10 mouse cellular contexts compared by ENCODE assay signal in genomic region chr2:68805866-68806265, GRCm38 (mm10). TPM values are rescaled to one million over a fixed set of nuclear protein-coding genes. Genes with fewer than 3 reads are reported as not detected.
A peak's percentile ranks its signal among the peaks of the same experiment; 100 is the strongest.
DNase-seq lines count a peak whose midpoint lies in the region; ATAC-seq and TF ChIP-seq lines count a peak whose summit lies in the region.
"Had no signal": no experiment of that assay in that cellular context is flagged by ENCODE, and none has a peak within 500 bp of the region (broad histone marks: within the 10 kb centered on the region; RNA-seq: fewer than 3 reads in every experiment).

No protein-coding gene starts in this region.

- TF ChIP-seq CTCF in kidney, postnatal 0 days (IDR thresholded peaks at IDR 0.05; ENCODE audit: low read depth) = no peak
- TF ChIP-seq CTCF in kidney, adult 2 months (conservative IDR thresholded peaks at IDR 0.05; ENCODE audit: insufficient read depth, insufficient read length, low read depth, low read length) = no peak
- no peak for TF ChIP-seq CTCF in gastrocnemius, adult 2 months (IDR thresholded peaks at IDR 0.05)
- TF ChIP-seq CTCF in hindbrain, postnatal 0 days (IDR thresholded peaks at IDR 0.05; ENCODE audit: low read depth) = no peak

- H3K9me3 ChIP-seq in kidney, postnatal 0 days (replicated peaks; ENCODE audit: low read length) = no peaks in the 10 kb centered on the region
- H3K9me3 ChIP-seq in hindbrain, postnatal 0 days (ENCODE audit: low read length) = no peaks in the 10 kb centered on the region
- H3K9me3 ChIP-seq in liver, embryonic 11.5 days (ENCODE audit: control insufficient read depth, low read length) = no peaks in the 10 kb centered on the region
- H3K9me3 ChIP-seq: G1E; midbrain, embryonic 12.5 days had no signal

- no peaks in the 10 kb centered on the region for H3K4me1 ChIP-seq in kidney, postnatal 0 days (replicated peaks; ENCODE audit: insufficient read depth, low read length)
- no peaks in the 10 kb centered on the region for H3K4me1 ChIP-seq in kidney, adult 2 months (ENCODE audit: control insufficient read depth, insufficient read depth, low read length)
- H3K4me1 ChIP-seq in hindbrain, postnatal 0 days (ENCODE audit: insufficient read depth, low read length) = no peaks in the 10 kb centered on the region
- H3K4me1 ChIP-seq in liver, embryonic 11.5 days (replicated peaks; ENCODE audit: control insufficient read depth, insufficient read depth, low read length) = no peaks in the 10 kb centered on the region

- intact Hi-C loops in gastrocnemius, adult 2 months (cut with DNase I) = no loop called here

- H3K36me3 ChIP-seq in kidney, postnatal 0 days (ENCODE audit: insufficient read depth, low read length) = no peaks in the 10 kb centered on the region
- H3K36me3 ChIP-seq in kidney, adult 2 months (ENCODE audit: control insufficient read depth, insufficient read depth, low read length) = no peaks in the 10 kb centered on the region
- H3K36me3 ChIP-seq in hindbrain, postnatal 0 days (ENCODE audit: insufficient read depth, low read length) = no peaks in the 10 kb centered on the region
- H3K36me3 ChIP-seq in liver, embryonic 11.5 days (ENCODE audit: control insufficient read depth, insufficient read depth, low read length) = no peaks in the 10 kb centered on the region
- H3K36me3 ChIP-seq: G1E; midbrain, embryonic 12.5 days had no signal

- H3K27ac ChIP-seq in kidney, postnatal 0 days = no peak overlapping the region
- no peak overlapping the region for H3K27ac ChIP-seq in kidney, adult 2 months (ENCODE audit: insufficient read depth, low read depth, low read length)
- no peak overlapping the region for H3K27ac ChIP-seq in gastrocnemius, adult 2 months
- no peak overlapping the region for H3K27ac ChIP-seq in hindbrain, postnatal 0 days
- H3K27ac ChIP-seq in liver, embryonic 11.5 days (ENCODE audit: low read depth, low read length) = no peak overlapping the region

- H3K4me3 ChIP-seq in kidney, postnatal 0 days (replicated peaks; ENCODE audit: low read depth, low read length) = no peak overlapping the region
- H3K4me3 ChIP-seq in kidney, adult 2 months (ENCODE audit: insufficient read depth, low read depth, low read length) = no peak overlapping the region
- H3K4me3 ChIP-seq in gastrocnemius, adult 2 months = peak overlapping the region; percentile 9; the same call in 1 of the 2 replicates
- H3K4me3 ChIP-seq in hindbrain, postnatal 0 days (ENCODE audit: low read length) = no peak overlapping the region
- no peak overlapping the region for H3K4me3 ChIP-seq in liver, embryonic 11.5 days (ENCODE audit: low read depth, low read length)
- H3K4me3 ChIP-seq: midbrain, embryonic 12.5 days had no signal

- TF ChIP-seq POLR2A in kidney, adult 2 months (IDR thresholded peaks at IDR 0.05; ENCODE audit: low read depth, low read length) = no peak

- WGBS in kidney, postnatal 0 days = 20% methylated on average over 3 of the region's 3 CpGs
- 31% methylated on average over 3 of the region's 3 CpGs for WGBS in kidney, adult 2 months
- 25% methylated on average over 3 of the region's 3 CpGs for WGBS in hindbrain, postnatal 0 days
- WGBS in liver, embryonic 11.5 days = 63% methylated on average over 3 of the region's 3 CpGs

- H3K4me2 ChIP-seq in kidney, postnatal 0 days (ENCODE audit: low read length) = no peak overlapping the region
- peak overlapping the region; percentile 27 for H3K4me2 ChIP-seq in hindbrain, postnatal 0 days (ENCODE audit: low read depth, low read length)
- no peak overlapping the region for H3K4me2 ChIP-seq in liver, embryonic 11.5 days
- H3K4me2 ChIP-seq: midbrain, embryonic 12.5 days had no signal

- no peak overlapping the region for H3K9ac ChIP-seq in kidney, postnatal 0 days (ENCODE audit: low read depth, low read length)
- H3K9ac ChIP-seq in hindbrain, postnatal 0 days (replicated peaks; ENCODE audit: low read length) = no peak overlapping the region
- no peak overlapping the region for H3K9ac ChIP-seq in liver, embryonic 11.5 days (ENCODE audit: low read depth, low read length)
- H3K9ac ChIP-seq: midbrain, embryonic 12.5 days had no signal

- H3K27me3 ChIP-seq in kidney, postnatal 0 days (ENCODE audit: insufficient read depth, low read length) = no peaks in the 10 kb centered on the region
- H3K27me3 ChIP-seq in kidney, adult 2 months (replicated peaks; ENCODE audit: control insufficient read depth, insufficient read depth, low read length) = no peaks in the 10 kb centered on the region
- H3K27me3 ChIP-seq in hindbrain, postnatal 0 days (ENCODE audit: insufficient read depth, low read length) = no peaks in the 10 kb centered on the region
- H3K27me3 ChIP-seq in liver, embryonic 11.5 days (replicated peaks; ENCODE audit: control insufficient read depth, insufficient read depth, low read length) = no peaks in the 10 kb centered on the region
- H3K27me3 ChIP-seq: midbrain, embryonic 12.5 days had no signal

- peak; percentile 63; the same call in 1 of the 2 replicates for ATAC-seq in kidney, postnatal 0 days (replicated peaks; ENCODE audit: low FRiP score, low read depth)
- ATAC-seq in hindbrain, postnatal 0 days = peak; percentile 78
- no peak for ATAC-seq in liver, embryonic 11.5 days (replicated peaks; ENCODE audit: low FRiP score)
- no peak for ATAC-seq in activated CD4-positive, CD25-positive, alpha-beta regulatory T cell, adult 4 months

- peak; percentile 89 for DNase-seq in kidney, postnatal 0 days (ENCODE audit: low spot score)
- DNase-seq in kidney, adult 2 months = no peak
- peak; percentile 62 for DNase-seq in brain, adult 2 months (ENCODE audit: low read depth, low spot score)
- peak; percentile 60 for DNase-seq in gastrocnemius, adult 2 months
- peak; percentile 60 for DNase-seq in hindbrain, postnatal 0 days (ENCODE audit: low spot score)
- no peak for DNase-seq in thymus, adult 18-20 months
- DNase-seq in liver, embryonic 11.5 days (ENCODE audit: low spot score) = no peak

RNA-seq across cellular contexts. Expression of gene Cers6, which starts 55.4 kb away (rescaled TPM):
- 18.3 and 19.3 TPM in 2 replicates for polyA plus RNA-seq in kidney, postnatal 0 days (2015; fragmentation: Nextera tagmentation; extraction: Ambion mirVana)
- polyA plus RNA-seq in kidney, adult 2 months (2012; rRNA removed) = 11.1 and 12.1 TPM in 2 replicates
- 1 to 10 TPM in 1 of 2 experiments, under 1 TPM in 1; 0.59 to 1.6 TPM for total RNA-seq in gastrocnemius, adult 2 months (2021)
- total RNA-seq in hindbrain, postnatal 0 days (2014; rRNA removed) = 58.7 and 60.5 TPM in 2 replicates
- 22.8 and 25.8 TPM in 2 replicates for polyA plus RNA-seq in hindbrain, postnatal 0 days (2015; fragmentation: Nextera tagmentation; extraction: Ambion mirVana)
- 14.9 and 17.6 TPM in 2 replicates for polyA plus RNA-seq in liver, embryonic 11.5 days (2014; fragmentation: Nextera tagmentation; extraction: Ambion mirVana)
- 1 to 10 TPM; 1.7 to 4.2 TPM for polyA plus RNA-seq in activated CD4-positive, CD25-positive, alpha-beta regulatory T cell, adult 4 months (2017; shearing (Covaris generic))

Comparison
In these comparisons a context has a peak if more than half of its experiments do, and no peak if none do; other contexts are left out.
1. DNase-seq: peak in kidney, postnatal 0 days (single experiment), brain, adult 2 months (single experiment), gastrocnemius, adult 2 months (single experiment) and hindbrain, postnatal 0 days (single experiment); none in kidney, adult 2 months (single experiment), thymus, adult 18-20 months (0 of 2) and liver, embryonic 11.5 days (single experiment).
2. ATAC-seq: peak in kidney, postnatal 0 days (single experiment) and hindbrain, postnatal 0 days (single experiment); none in liver, embryonic 11.5 days (single experiment) and activated CD4-positive, CD25-positive, alpha-beta regulatory T cell, adult 4 months (single experiment).